Mouse (Mus musculus) neural tube, embryonic 14.5 days (tissue): ENCODE measurements around the gene Golph3. TPM values are rescaled to one million over a fixed set of nuclear protein-coding genes. Genes with fewer than 3 reads are reported as not detected.

ENCODE experiments used
- ATAC-seq: fragments of 200-750 bp; cut with Nextera tagmentation; 2 replicates; pipeline ENCODE4 v1.8.0; 2017; ENCODE audit warnings: low read depth, mild to moderate bottlenecking, moderate TSS enrichment, moderate library complexity
- H3K27ac ChIP-seq: fragments of 300-500 bp; sonication (generic); 2 replicates; pipeline ENCODE4 v1.5.1; 2014; ENCODE audit warnings: low read depth, mild to moderate bottlenecking, control low read depth, low read length, moderate library complexity, mixed read lengths
- H3K27me3 ChIP-seq: fragments of 300-500 bp; sonication (generic); 2 replicates; pipeline ENCODE4 v1.6.1; 2014; ENCODE audit warnings: low read length; ENCODE audit not compliant: control insufficient read depth, insufficient read depth
- H3K36me3 ChIP-seq: fragments of 300-500 bp; sonication (generic); 2 replicates; pipeline ENCODE4 v1.6.1; 2014; ENCODE audit warnings: low read length, mixed read lengths; ENCODE audit not compliant: control insufficient read depth, insufficient read depth
- H3K4me1 ChIP-seq: fragments of 300-500 bp; sonication (generic); 2 replicates; pipeline ENCODE4 v1.6.1; 2014; ENCODE audit warnings: low read length; ENCODE audit not compliant: control insufficient read depth, insufficient read depth
- H3K4me2 ChIP-seq: fragments of 300-500 bp; sonication (generic); 2 replicates; pipeline ENCODE4 v1.6.1; 2014; ENCODE audit warnings: mild to moderate bottlenecking, low read depth, low read length, control low read depth
- H3K4me3 ChIP-seq: fragments of 300-500 bp; sonication (generic); 2 replicates; pipeline ENCODE4 v1.5.1; 2014; ENCODE audit warnings: low read depth, low read length, control low read depth, mixed read lengths
- H3K9ac ChIP-seq: fragments of 300-500 bp; sonication (generic); replicated peaks from 2 replicates; pipeline ENCODE4 v1.6.1; 2014; ENCODE audit warnings: low read depth, mild to moderate bottlenecking, control low read depth, low read length, mixed read lengths
- H3K9me3 ChIP-seq: fragments of 300-500 bp; sonication (generic); 2 replicates; pipeline ENCODE4 v1.6.1; 2016; ENCODE audit warnings: low read length; ENCODE audit not compliant: control insufficient read depth
- WGBS: fragments of 180-500 bp; shearing (Covaris S2); extraction: QIAGEN DNeasy Blood & Tissue Kit; methylation state at CpG from one replicate; pipeline ENCODE4 v1.1.7; 2014; 5-methylcytosine and 5-hydroxymethylcytosine counted together
- polyA plus RNA-seq: library from polyadenylated mRNA; unstranded; fragments of >200 nt; fragmentation: Nextera tagmentation; extraction: Ambion mirVana; gene quantifications from 2 replicates; pipeline ENCODE4 v1.2.1, GENCODE M21; 2014

Golph3 gene
- polyA plus RNA-seq, 1 experiment from 2014 or later = 92.0 TPM

DNA sequence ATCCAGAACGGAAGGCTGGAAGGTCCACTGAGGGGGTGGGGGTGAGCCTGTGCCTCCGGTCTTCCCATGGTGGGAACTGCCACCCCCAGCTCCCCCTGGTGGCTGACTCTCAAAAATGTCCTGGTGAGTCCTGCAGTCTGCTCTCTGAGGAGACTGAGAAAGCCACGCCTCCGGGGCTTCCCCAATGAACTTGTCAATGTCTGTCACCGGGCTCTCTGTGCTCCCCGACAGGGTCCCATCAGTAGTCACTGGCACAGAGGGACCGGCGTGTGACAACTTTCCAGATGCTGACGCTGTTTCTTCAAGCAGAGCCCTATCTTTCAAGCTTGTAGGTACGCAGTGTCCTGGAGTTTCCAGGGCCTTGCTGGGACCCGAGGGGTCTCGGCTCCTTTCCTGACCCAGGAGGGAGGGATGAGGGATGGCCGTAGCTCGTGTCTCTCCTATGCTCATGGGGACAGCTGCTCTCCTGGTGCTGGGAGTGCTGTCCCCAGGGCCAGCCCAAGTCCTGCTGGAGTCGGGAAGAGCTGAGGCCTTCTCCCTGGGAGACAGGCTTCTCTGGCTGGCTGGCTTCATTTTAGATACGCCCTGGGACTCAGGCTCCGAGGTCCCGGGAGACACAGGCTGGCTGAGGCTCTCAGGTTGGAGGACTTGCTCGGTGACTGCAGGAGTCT, 54.5 kb downstream of the Golph3 start:
- peak; percentile 65 for ATAC-seq
- no peaks in the 10 kb centered on the region for H3K9me3 ChIP-seq
- peaks cover 6% of the 10 kb centered on the region; the same call in 1 of the 2 replicates for H3K4me1 ChIP-seq
- H3K27ac ChIP-seq = no peak overlapping the region
- WGBS = 2% methylated on average over 19 of the region's 19 CpGs
- H3K27me3 ChIP-seq = no peaks in the 10 kb centered on the region
- peak overlapping the region; percentile 43 for H3K4me2 ChIP-seq
- H3K9ac ChIP-seq = 0 out of 2 replicates have a peak overlapping the region, but pooled peaks have one; percentile 28
- no peak overlapping the region for H3K4me3 ChIP-seq
- no peaks in the 10 kb centered on the region; the same call in 1 of the 2 replicates for H3K36me3 ChIP-seq

DNA sequence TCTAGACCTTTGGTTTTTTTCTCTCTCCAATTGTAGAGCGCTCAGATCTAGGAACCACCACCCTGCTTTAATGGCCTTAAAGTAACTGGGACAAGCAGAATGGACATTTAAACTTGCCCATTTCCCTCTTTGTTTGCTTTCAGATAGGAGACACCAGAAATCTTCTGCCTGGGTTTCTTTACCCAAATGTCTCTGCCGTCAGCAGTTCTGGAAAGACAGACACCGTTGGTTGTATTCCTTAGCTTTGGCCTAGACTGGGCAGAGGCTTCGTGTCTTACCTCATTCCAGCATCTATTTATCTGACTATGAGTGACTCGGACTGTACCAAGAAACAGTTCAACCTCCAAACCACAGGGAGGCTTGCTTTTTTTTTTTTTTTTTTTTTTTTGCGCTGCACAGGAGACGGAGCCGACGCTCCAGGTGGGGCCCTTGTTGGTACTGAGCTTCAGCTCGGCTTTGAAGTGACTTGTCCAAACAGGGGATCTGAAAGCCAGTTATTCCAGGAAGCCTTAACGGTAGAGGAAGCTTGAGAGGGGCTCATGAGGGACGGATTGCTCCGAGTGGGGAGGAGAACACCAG, 55.3 kb downstream of the Golph3 start:
- Histone ChIP-seq H3K4me2 (no peak overlapping the region), H3K27ac (no peak overlapping the region), H3K27me3 (no peaks in the 10 kb centered on the region), H3K4me1 (peaks cover 6% of the 10 kb centered on the region; the same call in 1 of the 2 replicates), H3K9me3 (no peaks in the 10 kb centered on the region), H3K36me3 (no peaks in the 10 kb centered on the region; the same call in 1 of the 2 replicates), H3K9ac (no peak overlapping the region), H3K4me3 (no peak overlapping the region)
- WGBS = 55% methylated on average over 13 of the region's 13 CpGs
- ATAC-seq = no peak

DNA sequence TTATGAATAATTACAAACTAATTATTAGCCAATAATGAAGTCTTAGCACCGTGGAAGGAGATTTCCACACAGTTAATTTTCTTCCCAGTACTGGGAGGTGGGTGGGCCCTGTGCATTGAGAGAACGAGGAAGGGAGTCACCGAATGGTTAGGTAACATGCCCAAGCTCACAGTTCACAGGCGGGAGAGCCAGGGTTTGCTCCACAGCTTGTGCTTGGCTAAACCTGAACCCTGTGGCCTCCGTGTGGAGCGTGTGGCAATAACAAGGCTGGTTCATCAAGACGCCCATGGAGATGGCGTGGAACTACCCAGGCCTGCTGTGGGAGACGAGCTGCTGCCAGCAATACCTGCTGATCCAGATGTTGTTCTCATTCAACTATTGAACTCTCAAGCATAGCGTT, 56.5 kb downstream of the Golph3 start:
- WGBS = 79% methylated on average over 10 of the region's 10 CpGs
- no peaks in the 10 kb centered on the region; the same call in 1 of the 2 replicates for H3K36me3 ChIP-seq

DNA sequence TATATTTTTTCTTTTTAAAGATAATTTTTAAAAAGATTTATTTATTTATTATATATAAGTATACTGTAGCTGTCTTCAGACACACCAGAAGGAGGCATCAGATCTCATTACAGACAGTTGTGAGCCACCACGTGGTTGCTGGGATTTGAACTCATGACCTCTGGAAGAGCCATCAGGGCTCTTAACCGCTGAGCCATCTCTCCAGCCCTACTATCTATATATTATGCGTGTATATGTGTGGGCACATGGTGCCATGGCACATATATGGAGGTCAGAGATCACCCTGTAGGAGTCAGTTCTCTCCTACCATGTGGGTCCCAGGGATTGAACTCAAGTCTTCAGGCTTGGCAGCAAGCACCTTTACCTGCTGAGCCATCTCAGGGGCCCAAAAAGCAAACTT, 58.8 kb downstream of the Golph3 start:
- 94% methylated on average over 3 of the region's 3 CpGs for WGBS
- Histone ChIP-seq H3K4me1 (peaks cover 6% of the 10 kb centered on the region; the same call in 1 of the 2 replicates), H3K9ac (no peak overlapping the region), H3K4me3 (no peak overlapping the region), H3K4me2 (no peak overlapping the region), H3K27me3 (no peaks in the 10 kb centered on the region), H3K27ac (no peak overlapping the region), H3K36me3 (no peaks in the 10 kb centered on the region), H3K9me3 (no peaks in the 10 kb centered on the region)
- ATAC-seq = no peak

More for the DNA sequence above, 56.5 kb downstream of the Golph3 start:
- Histone ChIP-seq H3K9me3 (no peaks in the 10 kb centered on the region), H3K27ac (no peak overlapping the region), H3K4me2 (no peak overlapping the region), H3K4me3 (no peak overlapping the region), H3K9ac (no peak overlapping the region), H3K4me1 (peaks cover 6% of the 10 kb centered on the region; the same call in 1 of the 2 replicates), H3K27me3 (no peaks in the 10 kb centered on the region)
- no peak for ATAC-seq

DNA sequence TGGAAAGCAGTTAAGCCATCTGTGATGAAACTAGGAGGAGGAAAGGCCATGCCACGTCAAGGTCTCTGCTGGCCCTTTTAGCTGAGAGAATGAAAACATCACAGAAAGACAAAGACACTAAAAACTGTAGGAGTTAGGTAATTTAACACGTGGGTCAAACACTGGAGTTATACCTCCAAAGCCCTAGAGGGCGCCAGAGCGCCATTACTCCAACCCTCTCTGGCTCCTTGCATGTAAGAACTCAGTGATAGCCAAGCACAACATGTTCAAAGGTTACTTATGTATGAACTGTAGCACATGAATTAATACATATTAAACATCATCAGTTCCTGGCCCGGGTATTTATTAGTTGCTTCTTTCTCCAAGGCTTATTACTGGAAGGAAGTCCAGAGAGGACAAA, 59.3 kb downstream of the Golph3 start:
- Histone ChIP-seq H3K4me1 (peaks cover 6% of the 10 kb centered on the region; the same call in 1 of the 2 replicates), H3K9me3 (no peaks in the 10 kb centered on the region), H3K27ac (no peak overlapping the region), H3K4me3 (no peak overlapping the region), H3K27me3 (no peaks in the 10 kb centered on the region), H3K4me2 (no peak overlapping the region), H3K9ac (no peak overlapping the region), H3K36me3 (no peaks in the 10 kb centered on the region)
- no peak for ATAC-seq
- WGBS = 49% methylated on average over 5 of the region's 5 CpGs

DNA sequence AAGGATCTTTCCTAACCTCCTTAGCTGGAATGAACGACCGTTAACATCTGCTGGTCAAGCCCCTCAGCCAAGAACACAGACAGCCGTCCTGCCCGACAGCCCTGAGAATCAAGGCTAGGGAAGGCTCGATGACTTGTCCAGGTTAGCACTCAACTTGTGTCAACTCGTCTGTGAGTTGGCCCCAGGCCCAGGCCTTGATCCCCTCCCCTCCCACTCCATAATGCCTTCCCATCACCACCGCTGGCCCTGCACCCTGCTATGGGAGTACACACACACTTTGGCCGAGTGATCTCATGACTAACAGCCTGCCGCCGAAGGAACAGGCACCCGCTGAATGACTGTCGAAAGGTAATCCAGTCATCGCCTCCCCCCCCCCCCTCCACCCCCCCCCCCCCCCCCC, 63.4 kb downstream of the Golph3 start:
- no peak for ATAC-seq
- Histone ChIP-seq H3K4me3 (no peak overlapping the region), H3K27me3 (no peaks in the 10 kb centered on the region), H3K36me3 (no peaks in the 10 kb centered on the region), H3K4me2 (no peak overlapping the region), H3K9ac (no peak overlapping the region), H3K4me1 (no peaks in the 10 kb centered on the region), H3K27ac (no peak overlapping the region), H3K9me3 (no peaks in the 10 kb centered on the region)
- 92% methylated on average over 11 of the region's 13 CpGs for WGBS

DNA sequence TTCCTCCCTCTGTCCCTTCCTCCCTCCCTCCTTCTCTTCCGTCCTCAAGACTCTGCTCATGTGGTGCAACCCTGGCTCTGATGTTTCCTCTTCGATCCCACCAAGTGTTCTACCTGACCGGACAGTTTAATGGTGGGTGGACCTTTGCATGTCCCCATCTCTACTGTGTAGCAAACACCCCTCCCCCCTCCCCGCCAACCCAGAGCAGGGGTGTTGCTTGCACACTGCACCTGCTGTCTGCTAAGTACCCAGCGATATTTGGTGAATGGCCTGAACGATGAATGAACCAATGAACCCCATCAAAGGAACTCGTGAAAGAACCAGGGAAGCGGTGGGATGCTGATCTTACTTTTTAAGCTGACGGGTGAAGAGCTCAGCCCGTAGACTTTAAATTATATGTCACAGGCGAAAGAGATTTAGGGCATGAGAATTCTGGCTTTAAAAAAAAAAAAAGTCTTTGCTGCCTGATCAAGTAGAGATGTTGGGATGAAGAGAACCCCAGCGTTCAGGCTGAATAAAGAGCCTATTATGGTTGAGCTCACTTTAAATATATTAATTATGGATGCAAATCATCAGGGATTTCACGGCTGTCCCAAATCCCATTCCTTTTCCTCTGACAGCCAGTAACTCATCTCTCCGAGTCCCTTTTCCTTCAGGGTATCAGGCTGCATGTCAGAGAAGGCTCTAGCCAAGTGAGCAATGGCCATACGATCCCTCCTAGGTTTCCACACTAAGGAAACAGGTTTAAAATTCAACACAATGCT, 67.7 kb downstream of the Golph3 start:
- H3K27me3 ChIP-seq = no peaks in the 10 kb centered on the region

DNA sequence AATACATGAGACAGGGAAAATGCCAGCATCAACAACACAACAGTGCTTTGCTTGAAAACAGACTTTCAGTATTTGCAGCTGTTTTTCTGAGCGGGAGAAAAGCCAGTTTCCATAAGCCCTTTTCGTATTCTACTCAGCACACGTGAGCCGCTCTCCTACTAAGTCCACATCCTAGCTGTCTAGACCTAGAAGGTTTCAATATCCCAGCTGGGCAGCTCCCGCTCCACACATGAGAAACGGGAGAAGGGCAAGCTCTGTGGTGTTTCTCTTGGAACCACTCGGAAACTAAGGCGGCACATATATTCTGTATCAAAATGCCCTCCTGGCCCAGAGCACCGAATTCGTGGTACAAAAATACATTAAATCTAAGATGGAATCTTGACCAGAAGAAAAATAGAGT, 73.5 kb downstream of the Golph3 start:
- no peak overlapping the region for H3K4me2 ChIP-seq
- no peaks in the 10 kb centered on the region for H3K9me3 ChIP-seq
- ATAC-seq = no peak
- WGBS = 95% methylated on average over 10 of the region's 10 CpGs
- H3K36me3 ChIP-seq = no peaks in the 10 kb centered on the region
- no peaks in the 10 kb centered on the region for H3K4me1 ChIP-seq
- no peak overlapping the region for H3K4me3 ChIP-seq
- H3K27ac ChIP-seq = no peak overlapping the region
- H3K9ac ChIP-seq = no peak overlapping the region
- no peaks in the 10 kb centered on the region for H3K27me3 ChIP-seq

More for the DNA sequence above, 67.7 kb downstream of the Golph3 start:
- Histone ChIP-seq H3K27ac (no peak overlapping the region), H3K4me1 (no peaks in the 10 kb centered on the region), H3K9ac (no peak overlapping the region), H3K4me2 (no peak overlapping the region), H3K9me3 (no peaks in the 10 kb centered on the region), H3K36me3 (no peaks in the 10 kb centered on the region), H3K4me3 (no peak overlapping the region)
- ATAC-seq = no peak
- 42% methylated on average over 15 of the region's 15 CpGs for WGBS

DNA sequence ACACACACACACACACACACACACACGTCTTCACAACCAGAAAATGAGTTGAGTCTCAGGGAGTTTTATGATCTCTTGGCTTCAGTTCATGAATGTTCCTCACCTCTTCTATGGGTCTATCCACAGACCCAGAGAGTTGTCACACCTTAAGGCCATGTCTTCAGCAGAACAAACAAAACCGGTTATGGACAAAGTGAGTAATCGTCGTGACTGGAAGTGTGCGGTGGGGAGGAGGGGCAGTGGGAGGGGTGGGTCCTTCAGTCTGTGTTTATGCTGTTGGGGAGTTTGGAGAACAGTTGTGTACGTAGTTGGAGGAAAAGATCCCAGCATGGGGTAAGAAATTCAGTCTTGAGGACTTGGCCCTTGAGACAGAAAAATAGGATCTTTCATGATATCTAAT, 75.8 kb downstream of the Golph3 start:
- Histone ChIP-seq H3K36me3 (no peaks in the 10 kb centered on the region), H3K9me3 (no peaks in the 10 kb centered on the region), H3K4me3 (no peak overlapping the region), H3K9ac (no peak overlapping the region), H3K27ac (no peak overlapping the region), H3K4me1 (no peaks in the 10 kb centered on the region), H3K27me3 (no peaks in the 10 kb centered on the region), H3K4me2 (no peak overlapping the region)
- no peak for ATAC-seq
- WGBS = 88% methylated on average over 6 of the region's 6 CpGs
